Mouse (Mus musculus) liver, embryonic 14.5 days (tissue): ENCODE results near the gene Chst8.

Experiments
- CTCF ChIP-seq: IDR thresholded peaks from 2 replicates; pipeline ENCODE4 v1.5.1; 2016; ENCODE audit warnings: antibody characterized with exemption, low read depth, control low read depth
- EP300 ChIP-seq: IDR thresholded peaks from 2 replicates; pipeline ENCODE4 v1.6.1; 2016; ENCODE audit warnings: antibody characterized with exemption, low read depth

GRCm38 (mm10) chr7:34814801-34815200 lies 2.3 kb upstream of the Chst8 start:
- TF ChIP-seq CTCF (no peak), EP300 (no peak)
